Mouse (Mus musculus) ES-Bruce4 (cell line): ENCODE results near the gene Tmem262. TPM values are rescaled to one million over a fixed set of nuclear protein-coding genes. Genes with fewer than 3 reads are reported as not detected.

ENCODE experiments used
- H3K27ac ChIP-seq: 2 replicates; pipeline ENCODE4 v1.5.1; 2012; ENCODE audit warnings: low read length, inconsistent platforms; ENCODE audit not compliant: insufficient read depth
- H3K27me3 ChIP-seq: 2 replicates; pipeline ENCODE4 v1.6.1; 2012; ENCODE audit warnings: mild to moderate bottlenecking, low read length, inconsistent platforms; ENCODE audit not compliant: control insufficient read depth, poor library complexity, insufficient read depth, severe bottlenecking
- H3K36me3 ChIP-seq: 2 replicates; pipeline ENCODE4 v1.6.1; 2012; ENCODE audit warnings: inconsistent platforms, mild to moderate bottlenecking, low read length, moderate library complexity; ENCODE audit not compliant: control insufficient read depth, poor library complexity, insufficient read depth, severe bottlenecking
- H3K4me1 ChIP-seq: one replicate; pipeline ENCODE4 v1.8.1; 2011; ENCODE audit warnings: low read length; ENCODE audit not compliant: control insufficient read depth, insufficient read depth
- H3K4me3 ChIP-seq: 2 replicates; pipeline ENCODE4 v1.5.1; 2011; ENCODE audit warnings: low read depth, mild to moderate bottlenecking, low read length
- H3K9ac ChIP-seq: 2 replicates; pipeline ENCODE4 v1.6.1; 2012; ENCODE audit warnings: low read depth, mild to moderate bottlenecking, inconsistent platforms; ENCODE audit not compliant: poor library complexity, severe bottlenecking
- H3K9me3 ChIP-seq: replicated peaks from 2 replicates; pipeline ENCODE4 v1.6.1; 2012; ENCODE audit warnings: mild to moderate bottlenecking, low read length, inconsistent platforms; ENCODE audit not compliant: control insufficient read depth, poor library complexity, insufficient read depth, severe bottlenecking
- CTCF ChIP-seq: IDR thresholded peaks from one replicate; pipeline ENCODE4 v1.8.1; 2011; ENCODE audit warnings: low read depth, low read length
- EP300 ChIP-seq: IDR thresholded peaks from 2 replicates; pipeline ENCODE4 v1.6.1; 2011; ENCODE audit warnings: low read depth, low read length; ENCODE audit not compliant: insufficient read depth
- POLR2A ChIP-seq: IDR thresholded peaks from one replicate; pipeline ENCODE4 v1.8.1; 2011; ENCODE audit warnings: low read length; ENCODE audit not compliant: insufficient read depth
- polyA plus RNA-seq: library from polyadenylated mRNA; stranded (reverse); fragments of >200 nt; gene quantifications from 2 replicates; pipeline ENCODE4 v1.2.4, GENCODE M21; 2011; ENCODE audit warnings: low read depth; ENCODE audit not compliant: missing spikeins, insufficient read depth, insufficient read length

Tmem262 gene
- polyA plus RNA-seq, 1 experiment = not detected

GRCm38 (mm10) chr19:6102169-6102853 is 22.5 kb downstream of the Tmem262 start:
- no peak for TF ChIP-seq CTCF
- no peak for TF ChIP-seq EP300
- no peak for TF ChIP-seq POLR2A
- no peaks in the 10 kb centered on the region for H3K9me3 ChIP-seq
- peaks cover 2% of the 10 kb centered on the region for H3K4me1 ChIP-seq
- no peak overlapping the region for H3K9ac ChIP-seq
- H3K4me3 ChIP-seq = no peak overlapping the region
- H3K27me3 ChIP-seq = no peaks in the 10 kb centered on the region
- no peak overlapping the region for H3K27ac ChIP-seq
- H3K36me3 ChIP-seq = peaks cover 11% of the 10 kb centered on the region

- Histone ChIP-seq H3K4me1 (peaks cover 2% of the 10 kb centered on the region), H3K9me3 (no peaks in the 10 kb centered on the region), H3K27ac (no peak overlapping the region)
Observed at GRCm38 (mm10) chr19:6104476-6104875, 24.6 kb downstream of the Tmem262 start.

DNA sequence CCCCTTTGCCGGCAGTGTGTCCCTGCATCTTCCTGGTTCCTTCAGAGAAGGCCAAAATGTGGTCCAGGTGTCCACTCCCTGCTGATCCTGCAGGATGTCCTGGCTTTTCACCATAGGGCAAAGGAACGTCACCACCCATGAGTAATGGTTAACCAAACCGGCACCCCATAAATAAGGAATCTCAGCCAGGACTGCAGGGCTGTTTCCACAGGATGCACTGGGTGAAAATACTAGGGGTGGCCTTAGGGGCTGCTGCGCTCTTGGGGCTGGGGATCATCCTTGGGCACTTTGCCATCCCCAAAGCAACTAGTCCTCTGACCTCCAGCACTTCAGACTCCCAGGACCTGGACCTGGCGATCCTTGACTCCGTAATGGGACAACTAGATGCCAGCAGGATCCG is 25.8 kb downstream of the Tmem262 start, which contains the start of gene Naaladl1:
TSS of gene Naaladl1 (plus strand) at position 197 of the 400 bp plus-strand sequence.
- Histone ChIP-seq H3K9ac (no peak within 1 kb of the TSS), H3K36me3 (0 out of 2 replicates have a peak, but pooled peaks cover 3% of the 10 kb centered on the region), H3K27ac (no peak within 1 kb of the TSS), H3K4me3 (no peak within 1 kb of the TSS), H3K27me3 (no peaks in the 10 kb centered on the region), H3K9me3 (no peaks in the 10 kb centered on the region), H3K4me1 (peaks cover 2% of the 10 kb centered on the region)
- TF ChIP-seq POLR2A = no peak

More at GRCm38 (mm10) chr19:6104476-6104875, 24.6 kb downstream of the Tmem262 start:
- TF ChIP-seq CTCF (no peak), POLR2A (no peak), EP300 (no peak)
- Histone ChIP-seq H3K9ac (no peak overlapping the region), H3K36me3 (0 out of 2 replicates have a peak, but pooled peaks cover 5% of the 10 kb centered on the region), H3K4me3 (no peak overlapping the region), H3K27me3 (no peaks in the 10 kb centered on the region)

- Histone ChIP-seq H3K36me3 (peaks cover 14% of the 10 kb centered on the region), H3K4me3 (no peak overlapping the region), H3K4me1 (no peaks in the 10 kb centered on the region), H3K27me3 (no peaks in the 10 kb centered on the region), H3K9ac (no peak overlapping the region), H3K9me3 (no peaks in the 10 kb centered on the region), H3K27ac (no peak overlapping the region)
- TF ChIP-seq POLR2A (no peak), EP300 (no peak)
Observed at GRCm38 (mm10) chr19:6113116-6113515, 33.3 kb downstream of the Tmem262 start.

DNA sequence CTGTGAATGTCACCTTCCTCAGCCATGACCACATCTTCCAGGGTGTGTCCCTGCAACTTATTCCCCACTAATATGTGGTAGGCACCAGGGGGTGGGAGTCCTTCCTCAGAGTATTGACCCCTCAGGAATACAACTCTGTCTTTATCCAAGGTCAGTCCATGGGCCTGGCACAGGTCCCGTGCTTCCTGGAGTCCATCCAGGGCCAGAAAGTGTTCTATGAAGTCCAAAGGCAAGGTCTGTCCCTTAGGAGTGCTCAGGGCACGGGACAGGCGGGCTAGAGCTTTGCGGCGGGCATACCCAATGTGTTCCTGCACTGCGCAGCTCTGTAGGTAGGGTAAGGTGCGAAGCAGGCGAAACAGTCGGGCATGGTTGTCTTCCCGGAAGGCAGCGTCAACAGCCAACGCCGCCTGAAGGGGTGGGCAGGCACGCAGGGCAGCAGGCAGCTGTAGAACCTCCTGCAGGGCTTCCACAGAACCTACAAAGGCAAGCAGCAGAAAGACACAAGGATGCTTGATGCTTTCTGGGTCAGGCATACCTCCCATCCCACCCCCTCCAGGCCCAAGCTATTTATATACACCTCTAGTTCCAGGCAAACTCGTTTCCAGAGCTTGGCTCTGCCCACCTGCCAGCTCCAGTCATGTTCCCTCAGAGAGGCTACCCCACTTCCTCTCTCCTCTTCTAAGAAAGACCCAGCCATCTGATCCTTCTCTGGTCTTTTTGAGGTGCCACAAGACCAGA is 36.4 kb downstream of the Tmem262 start:
- TF ChIP-seq POLR2A = no peak
- TF ChIP-seq EP300 = no peak
- no peak for TF ChIP-seq CTCF
- peaks cover 2% of the 10 kb centered on the region for H3K4me1 ChIP-seq
- H3K27me3 ChIP-seq = no peaks in the 10 kb centered on the region
- H3K4me3 ChIP-seq = no peak overlapping the region
- H3K27ac ChIP-seq = no peak overlapping the region
- H3K36me3 ChIP-seq = peaks cover 14% of the 10 kb centered on the region
- H3K9ac ChIP-seq = 0 out of 2 replicates have a peak overlapping the region, but pooled peaks have one; percentile 86
- no peaks in the 10 kb centered on the region for H3K9me3 ChIP-seq

- Histone ChIP-seq H3K27ac (peak overlapping the region; percentile 44), H3K9me3 (no peaks in the 10 kb centered on the region), H3K4me3 (peak overlapping the region; percentile 80), H3K4me1 (peaks cover 2% of the 10 kb centered on the region), H3K36me3 (peaks cover 14% of the 10 kb centered on the region), H3K27me3 (no peaks in the 10 kb centered on the region), H3K9ac (peak overlapping the region; percentile 86)
- TF ChIP-seq EP300 = no peak
- TF ChIP-seq POLR2A = no peak
- TF ChIP-seq CTCF = no peak
Observed at GRCm38 (mm10) chr19:6117346-6117985, 37.6 kb downstream of the Tmem262 start.
